Mouse (Mus musculus): ENCODE measurements around the gene Acer2. TPM values are rescaled to one million over a fixed set of nuclear protein-coding genes. Genes with fewer than 3 reads are reported as not detected.

Gene Acer2
- total RNA-seq (2023), result 6.7 TPM

DNA sequence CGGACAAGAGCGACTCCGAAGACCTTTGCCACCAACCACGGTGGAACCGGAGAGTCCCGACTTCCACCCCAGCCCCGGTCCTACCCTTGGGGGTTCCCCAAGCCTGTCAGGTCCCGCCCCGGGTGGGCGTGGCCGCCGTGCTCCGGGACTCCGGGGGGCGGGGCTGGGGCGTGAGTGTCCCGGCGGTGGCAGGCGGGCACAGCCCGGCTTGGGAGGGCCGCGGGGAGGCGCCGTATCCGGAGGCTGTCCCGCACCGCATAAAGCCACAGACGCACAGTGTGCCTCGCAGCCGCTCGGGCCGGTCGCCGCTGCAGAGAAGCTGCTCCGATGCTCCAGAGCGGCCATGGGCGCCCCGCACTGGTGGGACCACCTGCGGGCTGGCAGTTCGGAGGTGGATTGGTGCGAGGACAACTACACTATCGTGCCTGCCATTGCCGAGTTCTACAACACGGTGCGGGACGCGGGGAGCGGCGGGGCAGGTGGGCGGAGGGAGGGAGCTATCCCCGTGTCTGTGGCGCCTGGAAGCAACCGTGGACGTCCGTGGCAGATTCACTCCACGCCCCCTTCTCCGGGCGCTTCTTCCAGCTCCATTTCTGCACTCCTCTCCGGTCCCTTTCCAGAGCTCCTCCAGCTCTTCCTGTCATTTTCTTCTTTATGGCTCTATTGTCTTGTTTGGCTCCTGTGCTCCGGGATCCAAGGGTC, at the start of gene Acer2:
TSS of gene Acer2 (plus strand) at position 251 of the 702 bp plus-strand sequence.

DNA sequence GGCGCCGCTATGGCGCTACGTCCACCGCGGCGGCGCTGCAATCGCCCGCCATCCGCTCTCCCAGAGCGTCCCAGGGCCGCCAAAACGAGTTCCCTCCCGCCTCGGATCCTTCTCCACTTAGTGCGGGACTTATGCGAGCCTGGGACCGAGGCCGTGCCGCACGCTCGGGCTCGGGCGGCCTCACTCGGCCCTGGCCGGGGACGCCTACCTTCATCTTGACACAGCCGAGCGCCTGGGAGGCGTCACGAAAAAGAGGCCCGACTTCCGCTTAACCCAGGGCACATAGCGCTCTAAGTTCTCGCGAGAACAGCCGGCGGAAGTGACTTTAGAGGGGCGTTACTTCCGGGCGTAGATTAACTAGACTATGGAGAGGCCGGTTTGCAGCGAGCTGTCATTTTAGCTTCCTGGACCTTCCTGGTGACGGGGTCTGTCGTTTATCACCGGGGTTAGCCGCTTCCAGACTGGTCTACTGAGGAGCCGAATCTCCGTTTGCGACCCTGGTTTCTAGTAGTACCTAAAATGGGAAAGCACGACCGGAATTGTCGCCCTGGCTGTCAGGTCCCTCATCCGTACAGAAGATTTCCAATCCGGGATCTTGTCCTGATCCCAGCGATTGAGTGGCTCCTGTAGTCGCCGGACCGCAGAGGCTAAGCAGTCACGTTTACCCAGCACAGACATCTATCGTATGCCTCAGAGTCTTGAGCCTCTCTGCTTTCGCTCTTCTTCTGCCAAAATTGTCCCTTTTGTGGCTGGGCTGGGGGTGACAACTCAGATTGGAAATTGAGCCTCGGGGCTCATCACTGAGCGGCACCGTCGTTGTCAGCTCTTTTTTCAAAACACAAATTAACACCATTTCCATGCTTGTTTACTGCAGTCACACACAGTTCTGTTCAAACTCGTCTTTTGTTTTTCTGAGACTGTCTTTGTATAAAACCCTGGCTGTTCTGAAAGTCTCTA, 16.8 kb upstream of the Acer2 start, which contains the start of gene Rps6:
TSS of gene Rps6 (minus strand) at position 300 of the 957 bp plus-strand sequence.

Other genes with a start within 250 kb of the Acer2 start
- 10.9 TPM for gene Plin2, start 204.3 kb upstream of the Acer2 start, total RNA-seq (2023)
- gene Dennd4c, start 125.8 kb upstream of the Acer2 start, total RNA-seq (2023), result 18.8 TPM
- 2,473 TPM for gene Rps6, start 17.0 kb upstream of the Acer2 start, total RNA-seq (2023)

Measured in CD4-positive naive resting alpha-beta T cell, adult 76 days (primary cell).